Mouse (Mus musculus) lung, postnatal 14 days (tissue): ENCODE measurements around the gene Tubb4a.

Experiments
- DNase-seq: peaks from one replicate; pipeline ENCODE4 v3.0.0; 2021

The Tubb4a gene

DNA sequence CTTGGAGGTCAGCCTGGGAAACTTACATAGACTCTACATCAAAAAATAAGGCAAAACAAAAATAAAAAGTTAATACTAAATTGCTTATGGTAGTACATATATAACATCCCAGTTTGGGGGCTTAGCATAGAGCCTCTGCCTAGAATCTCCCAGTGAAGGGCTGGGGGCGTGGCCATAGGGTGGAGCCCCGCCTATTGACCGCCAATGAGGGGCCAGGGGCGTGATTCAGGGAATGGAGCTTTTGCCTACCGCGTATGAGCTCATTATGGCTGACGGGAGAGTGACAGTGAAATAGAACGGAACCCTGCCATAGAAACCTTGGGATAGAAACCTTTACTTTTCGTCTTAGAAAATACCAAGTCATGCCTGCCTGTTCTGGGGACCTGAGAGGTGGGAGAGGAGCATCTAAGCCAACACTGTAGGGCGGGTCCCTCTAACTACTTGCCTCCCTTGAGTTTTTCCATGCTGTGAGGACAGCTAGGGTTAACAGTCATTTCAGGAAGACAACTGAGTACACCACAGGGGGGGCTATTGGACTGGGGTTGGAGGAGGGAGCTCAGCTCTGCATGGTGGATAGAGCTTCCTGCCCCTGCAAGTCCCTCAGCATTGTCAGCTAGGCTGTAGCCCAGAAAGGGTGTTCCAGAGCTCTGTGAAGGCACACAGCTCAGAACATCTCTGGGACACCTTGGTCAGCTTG lies 12.2 kb upstream of the Tubb4a start:
- DNase-seq, result no peak

DNA sequence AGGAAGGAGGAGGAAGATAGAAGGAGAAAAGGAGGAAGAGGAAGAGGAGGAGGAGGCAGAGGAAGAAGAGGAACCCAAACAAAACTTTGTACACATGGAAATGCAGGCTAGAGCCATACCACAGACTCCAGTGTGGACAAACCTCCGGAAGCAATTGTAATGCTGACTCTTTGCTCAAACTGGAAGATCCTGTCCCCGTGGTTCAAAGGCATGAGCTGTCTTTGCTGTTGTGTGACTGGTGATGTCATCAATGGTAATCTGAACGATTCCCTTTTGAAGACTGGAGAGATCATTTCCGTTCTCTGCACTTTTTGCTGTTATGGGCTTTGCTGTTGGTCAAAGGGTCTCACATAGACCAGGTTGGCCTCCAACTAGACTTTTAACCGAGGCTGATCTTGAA lies 10.7 kb upstream of the Tubb4a start:
- DNase-seq, result no peak

DNA sequence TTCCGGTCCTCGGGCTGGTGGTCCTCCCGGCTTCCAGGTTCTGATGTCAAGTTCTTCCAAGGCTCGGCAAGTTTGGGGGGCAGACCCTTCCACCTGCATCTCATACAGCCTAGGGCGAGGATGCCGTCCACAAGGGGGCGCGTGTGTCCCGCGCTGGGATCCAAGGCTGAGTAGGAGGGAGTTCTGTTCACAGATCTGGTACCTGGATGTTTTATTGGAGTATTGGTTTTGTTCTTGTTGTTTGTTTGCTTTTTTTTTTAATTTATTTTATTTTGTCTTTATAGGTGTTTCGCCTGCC lies 9.0 kb upstream of the Tubb4a start:
- DNase-seq, result peak; percentile 91

DNA sequence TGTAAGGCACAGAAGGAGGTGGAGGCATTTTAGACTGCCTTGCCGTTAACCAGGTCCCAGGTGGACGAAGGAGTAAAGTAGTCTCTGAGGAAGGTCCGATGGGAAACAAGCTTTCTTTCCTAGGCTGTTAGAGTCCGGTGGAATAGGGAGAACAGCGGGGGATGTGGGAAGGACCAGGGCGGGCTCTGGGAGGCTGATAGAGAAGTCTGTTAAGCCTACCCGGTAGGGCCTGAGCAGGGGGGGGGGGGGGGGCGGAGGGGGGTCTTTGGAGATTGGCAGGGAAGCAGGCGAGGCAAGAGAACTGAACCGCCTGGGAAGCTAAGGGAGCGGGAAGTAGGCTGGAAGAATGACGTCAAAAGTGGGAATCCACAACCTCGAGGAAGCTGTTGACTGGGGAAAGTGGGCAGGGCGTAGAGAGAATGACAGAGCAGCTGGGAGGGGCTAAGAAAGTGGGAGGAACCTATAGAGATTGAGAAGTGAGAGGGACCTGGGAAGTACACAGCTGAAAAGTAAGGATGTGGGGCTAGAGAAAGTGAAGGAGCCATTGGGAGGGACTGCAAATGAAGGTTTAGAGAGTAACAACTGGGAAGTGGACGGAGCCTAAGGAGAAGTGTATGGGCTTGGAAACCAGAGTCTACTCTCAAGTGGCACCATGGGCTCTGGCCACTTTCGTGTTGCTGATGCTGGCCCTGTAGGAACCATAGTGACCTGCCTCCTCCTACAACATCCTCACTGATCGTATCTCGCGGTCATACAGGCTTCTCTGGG lies 8.5 kb upstream of the Tubb4a start:
- DNase-seq, result peak; percentile 64

DNA sequence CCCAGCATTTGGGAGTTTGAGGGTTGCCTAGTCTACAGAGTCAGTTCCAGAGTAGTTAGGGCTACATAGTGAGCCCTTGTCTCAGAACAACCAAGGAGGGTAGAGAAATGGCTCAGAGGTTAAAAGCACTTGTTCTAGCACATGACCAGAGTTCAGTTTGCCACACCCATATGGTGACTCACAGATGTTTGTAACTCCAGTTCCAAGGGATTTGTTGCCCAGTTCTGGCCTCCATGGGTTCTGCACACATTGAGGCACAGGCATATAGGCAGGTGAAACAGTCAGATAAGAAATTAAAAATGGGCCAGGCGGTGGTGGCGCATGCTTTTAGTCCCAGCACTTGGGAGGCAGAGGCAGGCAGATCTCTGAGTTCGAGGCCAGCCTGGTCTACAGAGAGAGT lies 6.6 kb upstream of the Tubb4a start:
- DNase-seq, result no peak

DNA sequence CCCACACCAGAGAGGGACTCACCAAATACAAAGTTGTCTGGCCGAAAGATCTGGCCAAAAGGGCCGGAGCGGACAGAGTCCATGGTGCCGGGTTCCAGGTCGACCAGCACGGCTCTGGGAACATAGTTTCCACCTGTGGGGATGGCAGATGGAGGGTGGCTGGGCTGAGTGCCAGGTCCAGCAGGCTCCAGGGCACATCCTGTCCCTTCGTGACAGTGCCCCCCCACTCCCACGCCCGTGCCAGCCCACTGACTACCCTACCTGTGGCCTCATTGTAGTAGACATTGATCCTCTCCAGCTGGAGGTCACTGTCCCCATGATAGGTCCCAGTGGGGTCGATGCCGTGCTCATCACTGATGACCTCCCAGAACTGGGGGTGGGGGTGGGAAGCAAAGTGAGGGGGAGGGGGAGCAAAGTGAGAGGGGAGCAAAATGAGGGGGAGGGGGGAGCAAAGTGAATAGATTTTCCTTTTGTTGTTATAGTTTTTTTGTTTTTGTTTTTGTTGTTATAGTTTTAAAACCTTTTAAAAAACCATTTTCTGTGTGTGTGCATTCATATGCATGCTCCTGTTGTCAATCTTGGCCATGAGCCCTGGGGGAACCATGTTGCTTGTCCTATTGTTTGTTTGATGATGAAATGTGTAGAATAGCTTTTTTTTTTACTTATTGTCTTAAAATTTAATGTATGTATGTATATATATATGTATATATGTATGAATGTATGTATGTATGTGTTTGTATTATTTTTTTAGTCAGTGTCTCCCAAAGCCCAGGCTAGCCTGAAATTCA lies 1.4 kb downstream of the Tubb4a start:
- no peak for DNase-seq

DNA sequence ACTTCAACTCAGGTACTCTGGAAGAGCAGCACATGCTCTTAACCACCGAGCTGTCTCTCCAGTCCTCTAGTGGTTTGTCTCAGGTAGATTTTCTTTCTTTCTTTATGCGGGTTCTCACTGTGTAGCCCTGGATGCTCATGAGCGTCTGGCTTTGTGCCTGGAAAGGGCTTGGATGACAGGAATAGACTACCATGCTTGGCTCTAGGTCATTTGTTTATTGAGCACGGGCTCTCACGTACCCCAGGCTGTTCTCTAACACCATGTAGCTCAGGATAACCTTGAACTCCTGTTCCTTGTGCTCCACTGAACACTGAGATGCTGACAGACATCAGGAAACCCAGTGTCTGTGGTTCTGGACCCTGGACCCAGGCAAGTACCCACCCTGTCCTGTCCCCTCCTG lies 5.1 kb downstream of the Tubb4a start:
- no peak for DNase-seq

DNA sequence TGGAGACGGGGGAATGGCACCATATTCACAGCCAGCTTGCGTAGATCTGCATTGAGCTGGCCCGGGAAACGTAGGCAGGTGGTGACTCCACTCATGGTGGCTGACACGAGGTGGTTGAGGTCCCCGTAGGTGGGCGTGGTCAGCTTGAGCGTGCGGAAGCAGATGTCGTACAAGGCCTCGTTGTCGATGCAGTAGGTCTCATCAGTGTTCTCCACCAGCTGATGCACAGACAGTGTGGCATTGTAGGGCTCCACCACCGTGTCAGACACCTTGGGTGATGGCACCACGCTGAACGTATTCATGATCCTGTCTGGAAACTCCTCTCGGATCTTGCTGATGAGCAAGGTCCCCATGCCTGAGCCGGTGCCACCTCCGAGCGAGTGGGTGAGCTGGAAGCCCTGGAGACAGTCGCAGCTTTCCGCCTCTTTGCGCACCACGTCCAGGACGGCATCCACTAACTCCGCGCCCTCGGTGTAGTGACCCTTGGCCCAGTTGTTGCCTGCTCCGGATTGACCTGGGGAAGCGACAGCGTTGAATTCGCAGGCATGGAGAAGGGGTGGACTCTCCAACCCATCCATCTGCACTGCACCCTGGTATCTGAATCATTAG lies 6.2 kb downstream of the Tubb4a start:
- no peak for DNase-seq

DNA sequence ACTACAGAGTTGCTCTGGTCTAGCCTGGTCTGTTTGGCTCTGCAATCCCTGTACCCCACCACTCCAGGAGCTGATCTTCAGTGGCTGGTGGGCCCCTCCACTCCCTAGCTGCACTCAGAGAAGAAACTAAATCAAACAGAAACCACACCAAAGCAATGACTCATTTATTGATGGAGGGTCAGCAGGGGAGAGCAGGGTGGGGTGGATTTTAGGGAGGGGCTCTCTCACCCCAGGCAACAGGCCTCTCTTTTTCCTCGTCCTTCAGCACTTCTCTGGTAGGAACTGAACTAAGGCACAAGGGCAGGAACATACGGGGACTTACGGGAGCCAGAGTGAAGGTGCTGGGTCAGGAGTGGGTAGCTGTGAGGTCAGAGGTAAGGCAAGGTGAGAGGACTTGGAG lies 7.7 kb downstream of the Tubb4a start:
- DNase-seq, result no peak

DNA sequence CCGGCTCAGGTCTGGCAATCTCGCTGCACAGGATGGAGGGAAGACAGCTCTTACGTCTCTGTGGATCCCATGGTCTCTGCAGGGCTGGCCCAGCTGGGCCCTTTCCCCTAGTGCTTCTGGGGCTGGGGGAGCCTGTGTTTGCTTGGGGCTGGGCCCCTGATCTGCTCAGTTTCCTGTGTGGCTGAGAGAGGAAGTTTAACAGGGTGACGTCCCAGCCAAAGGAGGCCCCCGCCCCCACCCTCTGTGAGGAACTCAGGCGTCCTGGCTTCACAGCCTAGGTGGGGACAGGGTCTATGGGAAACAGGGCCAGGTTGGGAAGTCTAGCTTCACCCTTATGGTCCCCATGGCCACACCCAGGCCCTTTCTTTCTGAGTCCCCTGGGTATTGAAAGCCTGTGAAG lies 9.2 kb downstream of the Tubb4a start, which contains the start of gene Dennd1c:
Gene Dennd1c (minus strand): TSS at position 179 of the 400 bp plus-strand sequence.
- DNase-seq, result peak; percentile 21

DNA sequence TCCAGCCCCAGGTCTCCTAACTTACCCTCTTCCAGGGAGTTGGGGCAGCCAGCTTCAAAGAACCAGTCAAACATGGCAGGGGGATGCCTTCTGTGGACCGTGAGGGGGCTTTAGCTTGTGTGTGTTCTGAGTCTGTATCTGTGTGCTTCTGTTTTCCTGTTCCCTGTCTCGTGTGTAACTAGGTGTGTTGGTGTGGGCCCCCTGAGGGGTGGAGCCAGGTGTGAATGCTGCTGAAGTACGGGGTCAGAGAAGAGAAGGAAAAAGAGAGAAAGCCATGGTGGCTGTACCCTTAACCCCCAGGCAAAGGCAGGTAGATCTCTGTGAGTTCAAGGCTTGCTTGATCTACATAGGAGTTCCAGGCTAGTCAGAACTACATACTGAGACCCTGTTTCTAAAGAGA lies 10.7 kb downstream of the Tubb4a start:
- no peak for DNase-seq

DNA sequence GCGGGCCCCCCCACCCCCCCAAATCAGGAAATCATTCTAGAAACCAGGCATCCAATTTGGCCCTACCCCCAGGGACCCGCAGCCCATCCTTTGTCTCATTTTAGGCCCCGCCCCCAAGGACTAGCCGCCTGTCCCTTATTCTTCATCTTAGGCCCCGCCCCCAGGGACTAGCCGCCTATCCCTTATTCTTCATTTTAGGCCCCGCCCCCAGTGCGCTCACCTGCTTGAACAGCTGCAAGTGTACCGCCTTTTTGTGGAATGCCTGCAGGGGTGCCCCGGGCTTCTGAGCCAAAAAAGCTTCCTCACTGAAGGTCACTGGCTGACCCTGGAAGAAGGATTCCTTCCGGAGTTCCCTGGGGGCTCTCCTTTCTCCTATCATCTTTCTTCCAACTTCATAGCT lies 16.9 kb downstream of the Tubb4a start:
- peak; percentile 31 for DNase-seq

DNA sequence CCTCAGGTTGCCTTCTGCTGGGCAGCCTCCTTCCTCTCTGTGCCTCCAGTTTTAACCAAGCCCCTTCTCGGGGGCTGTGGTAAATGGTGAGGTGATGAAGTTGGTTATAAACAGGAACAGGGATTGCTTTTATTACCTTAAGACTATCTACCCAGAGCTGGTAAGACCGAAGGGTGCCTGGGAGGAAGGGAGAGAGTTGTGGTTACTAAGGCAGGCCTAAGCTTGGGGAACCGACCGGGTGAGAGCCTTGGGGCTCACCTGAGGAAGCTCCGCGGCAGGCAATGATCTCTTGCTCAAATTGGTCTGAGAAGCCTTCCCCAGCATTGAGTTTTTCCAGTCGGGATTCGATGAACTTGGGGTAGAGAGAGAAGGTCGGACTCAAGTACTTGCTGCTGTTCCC lies 17.3 kb downstream of the Tubb4a start:
- DNase-seq, result no peak

DNA sequence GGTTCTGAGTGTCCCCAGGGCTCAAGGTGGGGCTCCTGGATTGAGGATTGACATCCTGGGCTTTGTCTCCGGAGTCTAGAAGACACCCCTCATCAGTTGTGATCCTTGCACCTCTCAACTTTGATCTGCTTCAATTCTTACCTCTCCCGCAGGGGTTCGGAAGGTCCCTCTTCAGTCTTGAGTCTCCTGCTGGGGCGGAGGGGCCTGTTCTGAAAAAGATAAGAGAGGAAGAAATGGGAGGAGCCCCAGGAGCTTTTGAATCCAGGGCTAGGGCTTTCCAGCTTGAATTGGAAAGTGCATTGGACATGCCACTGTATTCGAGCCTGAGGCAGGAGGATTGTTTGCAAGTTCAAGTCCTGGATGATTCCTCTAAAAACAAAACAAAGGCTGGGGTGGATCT lies 20.7 kb downstream of the Tubb4a start:
- DNase-seq, result no peak

DNA sequence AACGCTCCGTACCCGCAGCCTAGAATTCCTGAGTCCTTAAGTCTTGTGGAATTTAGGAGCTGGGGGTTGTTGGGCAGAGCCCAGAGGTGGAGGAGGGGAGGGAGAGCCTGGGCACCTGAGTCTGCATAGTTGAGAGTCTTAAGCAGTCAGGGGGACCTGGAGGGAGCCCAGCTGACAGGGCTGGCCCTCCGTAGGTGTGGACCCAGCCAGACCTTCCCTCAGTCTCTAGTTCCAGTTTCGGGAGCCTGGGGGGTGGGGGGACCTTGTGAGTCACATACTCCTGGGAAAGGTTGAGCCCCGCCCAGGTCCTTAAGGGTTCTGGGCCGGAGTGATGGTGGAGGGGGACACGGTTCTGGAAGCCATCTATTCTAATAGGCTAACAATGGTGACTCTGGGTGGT lies 24.6 kb downstream of the Tubb4a start:
- peak; percentile 27 for DNase-seq

DNA sequence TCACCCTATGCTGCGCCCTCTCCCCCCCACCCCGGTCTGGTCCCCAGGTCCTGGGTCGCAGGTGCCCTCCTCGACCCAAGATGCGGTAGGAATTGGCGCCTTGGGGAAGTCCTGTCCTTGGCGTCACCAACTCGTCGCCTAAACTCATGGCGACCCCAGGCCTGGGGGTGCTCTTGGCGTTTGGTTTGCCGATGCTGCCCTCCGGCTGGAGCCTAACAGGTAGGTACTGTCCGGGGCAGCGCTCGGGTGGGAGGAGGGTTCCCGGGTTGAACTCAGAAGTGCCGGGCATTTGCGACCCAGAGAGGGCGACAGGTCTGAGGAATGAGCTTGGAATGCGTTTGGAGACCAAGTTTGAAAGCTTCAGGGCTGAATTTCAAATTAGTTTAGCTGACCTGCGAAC lies 25.0 kb downstream of the Tubb4a start:
- no peak for DNase-seq

DNA sequence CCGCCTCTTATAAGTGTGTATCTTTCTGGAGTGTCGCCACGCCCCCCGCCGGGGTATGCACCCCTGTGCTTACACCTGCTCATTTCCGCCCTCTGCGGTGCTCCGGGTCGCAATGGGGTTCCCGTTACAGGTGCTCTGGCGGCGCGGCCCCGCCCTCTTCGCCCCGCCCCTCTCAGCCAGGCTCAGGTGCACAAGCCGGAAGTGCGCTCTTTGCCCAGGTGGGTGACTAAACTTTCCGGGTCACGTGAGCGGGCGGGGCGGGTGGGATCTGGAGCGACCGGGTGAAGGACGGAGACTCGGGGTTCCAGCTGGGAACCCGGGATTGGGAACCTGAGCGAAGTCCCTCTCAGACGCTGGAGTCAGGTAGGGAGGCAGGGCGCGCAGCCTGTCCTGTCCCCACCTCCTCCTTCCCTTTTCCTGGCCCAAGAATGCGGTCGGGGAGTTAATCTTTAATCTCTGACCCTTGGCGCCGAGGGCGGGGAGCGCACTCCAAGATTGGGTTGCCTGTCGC lies 25.5 kb downstream of the Tubb4a start:
- DNase-seq, result peak; percentile 69

DNA sequence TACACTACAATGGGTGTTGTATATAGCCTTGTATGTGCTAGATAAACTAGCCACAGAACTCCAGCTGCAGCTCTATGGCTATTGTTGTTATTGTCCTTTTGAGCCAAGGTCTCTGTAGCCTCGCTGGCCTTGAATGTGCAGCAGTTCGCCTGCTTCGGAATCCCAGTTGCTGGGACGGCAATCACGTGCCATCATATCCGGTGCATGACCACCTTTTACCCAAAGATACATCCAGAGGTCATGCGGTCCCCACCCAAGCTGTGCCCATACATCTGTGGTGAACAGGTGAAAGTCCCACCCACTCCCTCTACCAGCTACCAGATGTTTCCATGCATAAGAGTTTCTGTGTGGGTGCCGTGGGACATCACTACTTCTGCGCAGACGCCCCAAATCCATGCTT lies 26.5 kb downstream of the Tubb4a start:
- DNase-seq, result no peak

DNA sequence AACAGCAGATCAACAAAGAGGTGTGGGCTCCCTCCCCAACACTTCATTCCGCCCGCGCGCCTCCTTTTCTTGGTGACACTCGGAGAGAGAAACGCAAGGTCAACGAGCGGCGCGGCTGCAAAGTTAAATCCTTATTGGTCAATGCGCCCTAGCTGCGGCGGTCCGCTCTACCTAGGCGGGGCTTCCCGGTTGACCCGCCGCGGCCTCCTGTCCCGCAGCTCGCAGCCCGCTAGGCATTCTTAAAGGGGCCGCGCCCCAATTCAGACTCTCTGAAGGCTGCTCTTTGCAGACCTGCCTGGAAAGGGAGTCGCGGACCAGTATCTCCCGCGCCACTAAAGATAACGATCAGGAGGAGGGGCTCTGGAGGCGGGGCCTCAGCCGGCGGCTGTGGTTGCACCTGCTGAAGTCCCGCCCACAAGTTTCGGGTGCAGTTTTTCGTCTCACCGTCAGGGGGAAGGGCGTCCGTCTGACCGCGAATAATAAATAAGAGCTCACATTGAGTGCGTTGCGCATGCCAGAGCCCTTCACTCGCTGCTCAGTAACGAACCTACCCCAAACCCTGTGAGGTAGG lies 27.3 kb downstream of the Tubb4a start:
- peak; percentile 94 for DNase-seq

DNA sequence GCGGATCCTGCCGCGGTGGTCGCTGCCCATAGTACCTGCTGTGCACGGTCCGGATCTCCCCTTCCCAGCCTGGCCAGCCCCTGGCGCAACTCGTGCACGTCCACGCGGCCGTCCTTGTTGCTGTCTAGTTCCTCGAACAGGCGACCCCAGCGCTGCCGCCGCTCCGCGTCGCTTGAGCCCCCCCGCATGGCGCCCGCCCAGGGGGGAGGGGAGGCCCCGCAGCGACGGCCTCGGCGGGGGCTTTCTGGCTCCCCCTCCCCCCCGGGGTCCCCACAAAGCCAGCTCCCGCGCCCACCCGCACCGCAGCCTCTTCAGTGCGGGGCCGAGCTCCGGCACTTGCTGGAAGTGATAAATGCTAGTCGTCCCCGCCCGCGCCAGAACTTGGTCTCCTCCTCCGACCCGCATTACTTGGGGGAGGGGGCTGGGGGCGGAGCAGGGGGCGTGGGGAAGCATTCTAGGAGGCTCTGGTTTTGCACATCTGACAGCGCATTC lies 28.1 kb downstream of the Tubb4a start, which contains the start of gene Slc25a23:
Gene Slc25a23 (minus strand): TSS at position 378 of the 492 bp plus-strand sequence.
- peak; percentile 68 for DNase-seq

DNA sequence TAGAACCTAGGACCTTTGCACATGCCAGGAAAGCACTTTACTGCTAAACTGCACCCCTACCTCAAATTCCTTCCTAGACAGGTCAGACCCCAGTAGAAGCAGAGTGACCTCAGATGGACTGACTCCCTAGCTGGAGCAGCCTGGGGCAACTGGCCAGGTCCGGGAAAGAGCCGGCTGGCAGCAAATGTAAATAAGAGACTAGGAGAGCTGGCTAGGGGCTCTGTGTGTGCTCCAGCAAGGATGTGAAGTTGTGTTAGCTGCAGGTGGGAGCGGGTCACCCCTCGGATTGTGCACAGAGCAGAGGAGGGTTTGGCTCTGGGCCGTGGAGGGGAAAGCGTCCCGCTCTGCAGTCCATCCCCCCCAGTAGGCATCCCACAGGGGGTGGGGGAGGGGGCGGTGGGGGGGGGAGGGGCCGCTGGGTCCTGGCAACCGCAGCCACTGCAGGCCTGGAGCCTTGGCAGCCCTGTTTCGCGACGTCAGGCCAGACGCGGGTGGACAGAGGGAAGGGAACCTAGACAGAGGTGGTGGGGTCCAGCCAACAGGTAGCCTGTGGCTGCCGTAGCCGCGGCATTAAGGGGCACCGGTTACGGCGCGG lies 28.6 kb downstream of the Tubb4a start, which contains the start of gene Crb3:
Gene Crb3 (plus strand): TSS at position 215 of the 595 bp plus-strand sequence.
- peak; percentile 24 for DNase-seq

DNA sequence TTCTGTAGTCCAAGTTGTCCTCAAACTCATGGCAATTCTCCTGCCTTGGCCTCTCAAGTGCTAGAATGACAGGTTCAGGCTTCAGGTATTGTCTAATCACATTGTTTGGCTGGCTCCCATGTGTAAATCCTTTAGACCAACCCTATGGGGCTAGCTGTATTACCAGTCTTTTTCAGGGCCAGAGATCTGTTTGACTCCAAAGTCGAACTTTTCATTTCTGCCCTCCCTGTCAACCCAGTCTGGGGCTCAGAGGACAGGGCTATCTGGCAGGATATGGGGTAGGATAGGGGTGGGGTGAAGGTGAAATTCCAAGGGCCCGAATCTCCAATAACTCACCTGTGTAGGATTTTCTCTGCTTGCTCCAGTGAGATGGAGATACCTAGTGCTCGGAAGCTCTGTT lies 31.3 kb downstream of the Tubb4a start:
- no peak for DNase-seq
